Mouse (Mus musculus): ENCODE data around the gene Osgin1. TPM values are rescaled to one million over a fixed set of nuclear protein-coding genes. Genes with fewer than 3 reads are reported as not detected.

Gene Osgin1
- polyA plus RNA-seq, 1 experiment from 2014 or later, result 8.0 TPM

DNA sequence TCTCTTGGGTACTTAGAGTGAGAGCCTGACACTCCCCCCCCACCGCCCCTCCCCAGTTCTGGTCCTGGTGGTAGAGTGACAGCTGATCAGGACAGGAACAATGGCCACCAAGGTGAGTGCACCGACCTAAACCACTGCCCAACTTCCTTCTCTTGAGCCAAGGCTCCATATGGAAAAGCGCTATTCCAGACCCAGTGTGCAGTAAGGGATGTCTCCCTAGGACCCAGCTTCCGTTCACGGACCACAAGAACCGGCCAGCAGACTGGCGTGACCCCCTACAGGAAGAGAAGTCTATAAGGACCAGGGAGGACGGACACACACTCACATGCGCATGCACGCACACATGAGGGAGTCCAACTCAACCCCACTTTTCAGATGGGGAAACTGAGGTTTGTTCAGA is 2.4 kb downstream of the Osgin1 start:
- H3K9ac ChIP-seq, result no peak overlapping the region
- WGBS, result 88% methylated on average over 10 of the region's 10 CpGs
- peak overlapping the region; percentile 51; the same call in 1 of the 2 replicates for H3K4me2 ChIP-seq
- H3K27ac ChIP-seq, result no peak overlapping the region
- peaks cover 36% of the 10 kb centered on the region for H3K4me1 ChIP-seq
- no peak overlapping the region for H3K4me3 ChIP-seq (replicated peaks)
- no peaks in the 10 kb centered on the region for H3K27me3 ChIP-seq (replicated peaks)
- H3K9me3 ChIP-seq, result no peaks in the 10 kb centered on the region
- no peaks in the 10 kb centered on the region for H3K36me3 ChIP-seq
- ATAC-seq (ENCODE audit: insufficient read depth, low FRiP score, low read depth), result no peak

DNA sequence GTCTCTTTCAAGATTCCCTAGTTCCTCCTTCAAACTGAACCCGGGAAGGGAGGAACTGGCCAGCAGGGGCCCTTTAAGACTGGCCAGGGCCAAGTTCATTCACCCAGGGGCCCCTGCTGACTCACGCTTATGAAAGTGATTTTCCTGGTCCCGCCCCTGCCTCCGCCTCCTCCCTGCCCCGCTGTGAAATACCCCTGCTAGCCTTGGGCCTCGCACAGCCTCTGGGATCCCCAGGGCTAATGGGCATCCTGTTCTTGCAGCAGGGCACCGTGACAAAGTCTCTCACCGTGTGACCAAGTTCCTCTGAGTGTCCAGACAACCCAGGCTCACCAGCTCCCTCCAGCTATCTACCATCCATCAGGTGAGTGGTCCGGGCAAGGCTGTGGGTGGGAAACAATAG is 3.0 kb downstream of the Osgin1 start:
- ATAC-seq (ENCODE audit: insufficient read depth, low FRiP score, low read depth), result peak; percentile 66
- Histone ChIP-seq H3K4me1 (peaks cover 36% of the 10 kb centered on the region), H3K36me3 (no peaks in the 10 kb centered on the region), H3K4me2 (peak overlapping the region; percentile 51), H3K4me3 (replicated peaks) (peak overlapping the region; percentile 34), H3K27ac (peak overlapping the region; percentile 61; the same call in 1 of the 2 replicates), H3K9me3 (no peaks in the 10 kb centered on the region), H3K9ac (no peak overlapping the region), H3K27me3 (replicated peaks) (no peaks in the 10 kb centered on the region)
- 14% methylated on average over 9 of the region's 9 CpGs for WGBS

GRCm38 (mm10) chr8:119437506-119437905 is 3.6 kb downstream of the Osgin1 start:
- 66% methylated on average over 11 of the region's 11 CpGs for WGBS
- Histone ChIP-seq H3K9ac (peak overlapping the region; percentile 16; the same call in 1 of the 2 replicates), H3K4me3 (replicated peaks) (peak overlapping the region; percentile 34), H3K4me1 (peaks cover 36% of the 10 kb centered on the region), H3K27me3 (replicated peaks) (no peaks in the 10 kb centered on the region), H3K4me2 (peak overlapping the region; percentile 51), H3K9me3 (no peaks in the 10 kb centered on the region), H3K36me3 (no peaks in the 10 kb centered on the region), H3K27ac (peak overlapping the region; percentile 61; the same call in 1 of the 2 replicates)
- ATAC-seq (ENCODE audit: insufficient read depth, low FRiP score, low read depth), result no peak

- no peaks in the 10 kb centered on the region for H3K9me3 ChIP-seq
- peak overlapping the region; percentile 49; the same call in 1 of the 2 replicates for H3K27ac ChIP-seq
- H3K4me1 ChIP-seq, result peaks cover 36% of the 10 kb centered on the region
- H3K9ac ChIP-seq, result no peak overlapping the region
- H3K27me3 ChIP-seq (replicated peaks), result no peaks in the 10 kb centered on the region
- H3K36me3 ChIP-seq, result no peaks in the 10 kb centered on the region
- no peak for ATAC-seq (ENCODE audit: insufficient read depth, low FRiP score, low read depth)
- peak overlapping the region; percentile 38 for H3K4me2 ChIP-seq
- WGBS, result 68% methylated on average over 6 of the region's 6 CpGs
- no peak overlapping the region; the same call in 1 of the 2 replicates for H3K4me3 ChIP-seq (replicated peaks)
Observed at GRCm38 (mm10) chr8:119438876-119439275, 5.0 kb downstream of the Osgin1 start.

DNA sequence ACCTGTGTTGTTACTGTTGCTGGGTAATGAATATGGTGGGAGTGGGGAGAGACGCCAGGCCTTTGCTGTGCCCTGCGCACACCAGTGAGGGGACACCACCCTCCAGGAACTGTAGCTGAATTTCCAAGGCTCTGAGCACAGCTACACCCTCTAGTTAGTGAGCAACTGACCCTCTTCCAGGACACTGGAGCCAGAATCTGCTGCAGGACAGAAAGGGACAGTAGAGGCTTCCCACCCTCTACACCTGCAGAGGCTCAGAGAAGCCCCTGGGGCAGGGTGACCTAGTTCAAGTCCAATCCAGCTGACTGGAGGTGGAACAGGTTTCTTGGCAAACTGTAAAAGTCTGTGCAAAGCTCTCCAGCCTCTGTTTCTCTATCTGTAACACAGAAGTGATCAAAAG is 5.5 kb downstream of the Osgin1 start:
- no peaks in the 10 kb centered on the region for H3K36me3 ChIP-seq
- no peak for ATAC-seq (ENCODE audit: insufficient read depth, low FRiP score, low read depth)
- 88% methylated on average over 2 of the region's 2 CpGs for WGBS
- peaks cover 36% of the 10 kb centered on the region for H3K4me1 ChIP-seq
- peak overlapping the region; percentile 38; the same call in 1 of the 2 replicates for H3K4me2 ChIP-seq
- no peak overlapping the region for H3K4me3 ChIP-seq (replicated peaks)
- peak overlapping the region; percentile 68; the same call in 1 of the 2 replicates for H3K27ac ChIP-seq
- H3K27me3 ChIP-seq (replicated peaks), result no peaks in the 10 kb centered on the region
- H3K9ac ChIP-seq, result no peak overlapping the region
- H3K9me3 ChIP-seq, result no peaks in the 10 kb centered on the region

DNA sequence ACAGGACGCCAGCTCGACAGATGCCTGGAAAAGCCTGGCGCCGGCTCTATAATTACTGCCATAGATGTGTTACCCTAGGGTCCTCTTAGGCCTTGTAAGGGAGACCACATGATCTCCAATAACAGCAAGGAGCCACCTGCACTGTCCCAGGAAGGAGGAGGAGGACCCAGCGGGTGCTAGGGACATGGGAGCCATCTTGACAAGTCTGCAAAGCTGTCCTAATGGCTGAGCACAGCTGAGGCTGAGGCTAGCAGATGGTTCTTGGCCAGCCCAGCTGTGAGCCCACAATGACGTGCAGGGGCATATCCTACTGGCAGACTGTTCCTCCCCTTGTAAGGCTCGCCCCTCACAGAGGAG is 5.9 kb downstream of the Osgin1 start:
- H3K9me3 ChIP-seq, result no peaks in the 10 kb centered on the region
- H3K4me2 ChIP-seq, result peak overlapping the region; percentile 38; the same call in 1 of the 2 replicates
- WGBS, result 72% methylated on average over 7 of the region's 7 CpGs
- H3K9ac ChIP-seq, result no peak overlapping the region
- peak overlapping the region; percentile 68 for H3K27ac ChIP-seq
- no peaks in the 10 kb centered on the region for H3K36me3 ChIP-seq
- H3K4me1 ChIP-seq, result peaks cover 36% of the 10 kb centered on the region
- no peaks in the 10 kb centered on the region for H3K27me3 ChIP-seq (replicated peaks)
- no peak overlapping the region for H3K4me3 ChIP-seq (replicated peaks)
- ATAC-seq (ENCODE audit: insufficient read depth, low FRiP score, low read depth), result peak; percentile 25

DNA sequence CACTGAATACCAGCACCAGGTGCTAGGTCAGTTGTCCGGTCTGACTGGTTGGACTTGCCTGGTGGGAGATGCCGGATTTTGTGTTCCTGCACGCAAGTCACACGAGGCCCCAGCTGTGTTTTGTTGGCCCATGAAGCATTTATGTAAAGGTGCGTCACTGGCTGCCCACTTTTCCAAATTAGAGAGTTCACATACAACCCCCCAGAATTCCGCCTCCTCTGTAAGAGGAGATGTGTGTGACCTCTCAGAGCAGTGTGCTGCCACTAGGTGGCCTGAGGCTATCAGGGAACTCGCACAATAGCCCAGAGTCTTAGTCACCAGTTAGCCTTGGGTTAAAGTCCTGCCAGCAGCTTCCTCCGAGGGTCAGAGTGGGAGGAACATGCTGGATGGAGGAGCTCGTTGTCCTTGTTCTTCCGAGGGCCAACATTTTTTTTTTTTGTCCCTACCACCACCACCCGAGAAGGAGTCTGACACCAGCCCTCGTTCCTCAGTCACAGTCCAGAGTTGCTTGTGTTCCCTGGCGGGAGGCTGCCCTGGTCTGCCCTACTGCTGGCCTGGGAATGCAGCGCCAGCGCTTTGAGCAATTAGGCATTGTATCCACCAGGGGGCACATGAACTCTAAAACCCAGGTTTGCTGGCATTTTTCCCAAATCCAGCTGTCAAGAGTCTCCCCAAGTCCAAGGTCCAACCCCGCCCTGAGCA is 6.5 kb downstream of the Osgin1 start:
- Histone ChIP-seq H3K4me2 (peak overlapping the region; percentile 38), H3K36me3 (no peaks in the 10 kb centered on the region), H3K27me3 (replicated peaks) (no peaks in the 10 kb centered on the region), H3K27ac (peak overlapping the region; percentile 68), H3K9ac (no peak overlapping the region), H3K4me1 (peaks cover 34% of the 10 kb centered on the region), H3K4me3 (replicated peaks) (no peak overlapping the region), H3K9me3 (no peaks in the 10 kb centered on the region)
- WGBS, result 18% methylated on average over 16 of the region's 16 CpGs
- peak; percentile 48; the same call in 1 of the 2 replicates for ATAC-seq (ENCODE audit: insufficient read depth, low FRiP score, low read depth)

DNA sequence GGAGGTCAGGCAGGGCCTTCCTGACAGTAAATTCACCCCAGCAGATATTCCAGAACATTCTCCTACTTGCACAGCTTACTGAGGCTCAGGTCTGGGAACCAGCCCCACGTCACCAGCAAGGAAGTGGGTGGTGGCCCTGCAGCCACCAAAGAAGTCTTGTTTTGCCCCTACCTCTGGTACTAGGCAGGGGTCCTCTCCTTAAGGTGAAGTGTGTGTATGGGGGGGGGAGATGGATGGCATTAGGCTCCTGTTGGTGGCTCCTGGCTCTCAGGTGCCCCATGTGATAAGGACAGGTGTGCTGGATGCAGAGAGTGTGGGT is 7.0 kb downstream of the Osgin1 start:
- WGBS, result 43% methylated on average over 1 of the region's 1 CpGs
- Histone ChIP-seq H3K4me3 (replicated peaks) (no peak overlapping the region), H3K27ac (peak overlapping the region; percentile 68; the same call in 1 of the 2 replicates), H3K36me3 (no peaks in the 10 kb centered on the region), H3K4me1 (peaks cover 34% of the 10 kb centered on the region), H3K27me3 (replicated peaks) (no peaks in the 10 kb centered on the region), H3K9me3 (no peaks in the 10 kb centered on the region), H3K4me2 (peak overlapping the region; percentile 38), H3K9ac (no peak overlapping the region)
- peak; percentile 45; the same call in 1 of the 2 replicates for ATAC-seq (ENCODE audit: insufficient read depth, low FRiP score, low read depth)

DNA sequence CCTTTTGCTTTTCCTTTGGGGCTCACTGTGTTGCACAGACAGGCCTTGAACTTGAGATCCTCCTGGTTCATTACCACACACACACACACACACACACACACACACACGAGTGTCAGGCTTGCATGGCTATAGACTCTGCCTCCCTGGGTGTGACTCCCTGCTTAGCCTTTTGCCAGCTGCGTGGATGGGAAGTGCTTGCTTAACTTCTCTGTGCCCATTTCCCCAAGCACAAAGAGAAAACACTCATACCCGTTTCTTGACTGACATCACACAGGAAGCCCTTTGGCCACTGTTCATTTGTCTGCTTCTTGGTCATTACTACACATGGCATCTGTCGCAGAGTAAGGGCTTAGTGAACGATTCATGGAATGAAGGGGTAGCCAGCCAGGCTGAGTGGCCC is 8.1 kb downstream of the Osgin1 start:
- Histone ChIP-seq H3K4me3 (replicated peaks) (no peak overlapping the region), H3K4me1 (peaks cover 32% of the 10 kb centered on the region), H3K27me3 (replicated peaks) (peaks cover under 1% of the 10 kb centered on the region), H3K36me3 (no peaks in the 10 kb centered on the region), H3K4me2 (no peak overlapping the region), H3K9me3 (no peaks in the 10 kb centered on the region), H3K27ac (no peak overlapping the region), H3K9ac (no peak overlapping the region)
- 58% methylated on average over 5 of the region's 5 CpGs for WGBS
- ATAC-seq (ENCODE audit: insufficient read depth, low FRiP score, low read depth), result no peak

DNA sequence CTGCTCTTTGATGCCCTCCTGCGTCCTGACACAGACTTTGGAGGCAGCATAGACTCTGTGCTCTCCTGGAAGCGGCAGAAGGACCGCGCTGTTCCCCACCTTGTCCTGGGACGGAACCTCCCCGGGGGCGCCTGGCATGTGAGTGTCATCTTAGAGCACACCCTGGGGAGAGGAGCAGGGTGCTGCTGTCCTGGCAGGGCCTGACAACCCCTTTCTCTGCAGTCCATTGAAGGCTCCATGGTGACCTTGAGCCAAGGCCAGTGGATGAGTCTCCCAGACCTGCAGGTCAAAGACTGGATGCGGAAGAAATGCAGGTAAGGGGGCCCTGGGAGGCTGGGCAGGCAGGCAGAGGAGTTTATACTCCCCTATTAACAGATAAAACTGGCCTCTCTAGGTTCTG is 9.0 kb downstream of the Osgin1 start:
- H3K9ac ChIP-seq, result no peak overlapping the region
- 95% methylated on average over 8 of the region's 8 CpGs for WGBS
- H3K4me3 ChIP-seq (replicated peaks), result no peak overlapping the region
- no peak overlapping the region for H3K27ac ChIP-seq
- no peaks in the 10 kb centered on the region for H3K36me3 ChIP-seq
- no peak for ATAC-seq (ENCODE audit: insufficient read depth, low FRiP score, low read depth)
- H3K4me2 ChIP-seq, result no peak overlapping the region
- H3K9me3 ChIP-seq, result no peaks in the 10 kb centered on the region
- peaks cover 27% of the 10 kb centered on the region for H3K4me1 ChIP-seq
- peaks cover 10% of the 10 kb centered on the region for H3K27me3 ChIP-seq (replicated peaks)

DNA sequence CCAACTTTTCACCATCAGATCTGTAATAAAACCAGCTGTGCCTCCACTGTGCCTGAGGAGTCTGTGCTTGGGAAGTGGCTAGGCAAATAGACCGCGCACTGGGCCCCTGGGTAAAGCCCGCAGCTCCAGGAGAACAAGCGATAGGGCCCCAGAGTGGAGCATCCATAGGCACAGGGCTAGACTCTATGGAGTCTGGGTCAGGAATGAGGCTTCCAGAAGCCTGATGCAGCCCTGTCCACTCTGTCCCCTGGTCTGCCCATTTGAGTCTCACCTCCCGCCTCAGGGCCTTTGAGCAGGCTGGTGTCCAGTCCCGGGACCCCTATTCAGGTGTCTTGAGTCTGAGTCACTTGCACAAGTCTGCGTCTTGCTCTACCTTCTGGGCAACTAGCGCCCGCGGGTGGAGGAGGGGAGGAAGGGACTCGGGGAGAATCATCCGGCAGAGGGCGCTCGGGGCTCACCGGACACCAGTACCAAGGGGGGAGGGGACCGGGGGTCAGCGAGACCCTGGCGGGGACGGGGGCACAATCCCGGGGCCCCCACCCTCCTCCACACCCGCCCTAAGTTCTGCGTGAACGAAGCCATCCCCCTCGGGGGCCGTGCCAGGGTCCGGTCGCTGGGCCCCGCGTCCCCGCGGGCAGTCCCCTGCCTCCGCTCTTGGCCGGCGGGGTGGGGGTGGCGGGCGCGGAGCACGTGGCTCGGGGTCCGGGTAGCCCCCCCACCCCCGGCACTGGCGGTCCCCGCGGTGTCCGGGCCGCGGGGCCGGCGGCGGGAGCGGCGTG is 12.5 kb downstream of the Osgin1 start, which contains the start of gene Necab2:
Necab2 (plus strand) TSS at position 509 of the 779 bp plus-strand sequence.
- no peak within 1 kb of the TSS for H3K27ac ChIP-seq
- peak within 1 kb of the TSS; percentile 57 for H3K4me3 ChIP-seq (replicated peaks)
- no peaks in the 10 kb centered on the region for H3K9me3 ChIP-seq
- 0 out of 2 replicates have a peak, but pooled peaks cover 3% of the 10 kb centered on the region for H3K4me1 ChIP-seq
- peak within 1 kb of the TSS; percentile 56 for H3K9ac ChIP-seq
- ATAC-seq (ENCODE audit: insufficient read depth, low FRiP score, low read depth), result peak; percentile 60; the same call in 1 of the 2 replicates
- peaks cover 20% of the 10 kb centered on the region for H3K27me3 ChIP-seq (replicated peaks)
- no peaks in the 10 kb centered on the region for H3K36me3 ChIP-seq
- WGBS, result 2% methylated on average over 29 of the region's 52 CpGs
- peak within 1 kb of the TSS; percentile 99 for H3K4me2 ChIP-seq
